Mouse (Mus musculus): ENCODE data around the gene G6pc3. TPM values are rescaled to one million over a fixed set of nuclear protein-coding genes. Genes with fewer than 3 reads are reported as not detected.

The G6pc3 gene
- polyA plus RNA-seq, 1 experiment = 33.0 TPM

- no peaks in the 10 kb centered on the region for H3K4me1 ChIP-seq (ENCODE audit: control insufficient read depth, insufficient read depth, low read length)
- no peak for TF ChIP-seq CTCF (IDR thresholded peaks at IDR 0.05; ENCODE audit: low read depth, low read length)
- no peak for TF ChIP-seq EP300 (IDR thresholded peaks at IDR 0.05; ENCODE audit: insufficient read depth, low read depth, low read length)
- TF ChIP-seq POLR2A (IDR thresholded peaks at IDR 0.05; ENCODE audit: insufficient read depth, low read length) = no peak
Observed at GRCm38 (mm10) chr11:102236022-102236421, 46.6 kb downstream of the G6pc3 start.

GRCm38 (mm10) chr11:102240636-102241035 is 51.2 kb downstream of the G6pc3 start:
- no peaks in the 10 kb centered on the region for H3K9me3 ChIP-seq (replicated peaks; ENCODE audit: control insufficient read depth, insufficient read depth, low read length, poor library complexity, severe bottlenecking)
- H3K4me3 ChIP-seq (ENCODE audit: low read depth, low read length) = no peak overlapping the region
- no peak overlapping the region for H3K9ac ChIP-seq (ENCODE audit: low read depth, poor library complexity, severe bottlenecking)
- TF ChIP-seq POLR2A (IDR thresholded peaks at IDR 0.05; ENCODE audit: insufficient read depth, low read length) = no peak
- TF ChIP-seq EP300 (IDR thresholded peaks at IDR 0.05; ENCODE audit: insufficient read depth, low read depth, low read length) = no peak
- no peak for TF ChIP-seq CTCF (IDR thresholded peaks at IDR 0.05; ENCODE audit: low read depth, low read length)
- no peaks in the 10 kb centered on the region for H3K27me3 ChIP-seq (ENCODE audit: control insufficient read depth, insufficient read depth, low read length, poor library complexity, severe bottlenecking)
- H3K27ac ChIP-seq (ENCODE audit: insufficient read depth, low read length) = no peak overlapping the region
- no peaks in the 10 kb centered on the region for H3K4me1 ChIP-seq (ENCODE audit: control insufficient read depth, insufficient read depth, low read length)
- H3K36me3 ChIP-seq (ENCODE audit: control insufficient read depth, insufficient read depth, low read length, poor library complexity, severe bottlenecking) = no peaks in the 10 kb centered on the region

More at GRCm38 (mm10) chr11:102236022-102236421, 46.6 kb downstream of the G6pc3 start:
- Histone ChIP-seq H3K27ac (ENCODE audit: insufficient read depth, low read length) (no peak overlapping the region), H3K36me3 (ENCODE audit: control insufficient read depth, insufficient read depth, low read length, poor library complexity, severe bottlenecking) (no peaks in the 10 kb centered on the region), H3K9me3 (replicated peaks; ENCODE audit: control insufficient read depth, insufficient read depth, low read length, poor library complexity, severe bottlenecking) (no peaks in the 10 kb centered on the region), H3K27me3 (ENCODE audit: control insufficient read depth, insufficient read depth, low read length, poor library complexity, severe bottlenecking) (no peaks in the 10 kb centered on the region), H3K4me3 (ENCODE audit: low read depth, low read length) (no peak overlapping the region), H3K9ac (ENCODE audit: low read depth, poor library complexity, severe bottlenecking) (no peak overlapping the region)

GRCm38 (mm10) chr11:102241246-102241645 is 51.8 kb downstream of the G6pc3 start:
- no peak overlapping the region for H3K4me3 ChIP-seq (ENCODE audit: low read depth, low read length)
- H3K9ac ChIP-seq (ENCODE audit: low read depth, poor library complexity, severe bottlenecking) = no peak overlapping the region
- no peaks in the 10 kb centered on the region for H3K4me1 ChIP-seq (ENCODE audit: control insufficient read depth, insufficient read depth, low read length)
- H3K27me3 ChIP-seq (ENCODE audit: control insufficient read depth, insufficient read depth, low read length, poor library complexity, severe bottlenecking) = no peaks in the 10 kb centered on the region
- H3K27ac ChIP-seq (ENCODE audit: insufficient read depth, low read length) = no peak overlapping the region
- no peaks in the 10 kb centered on the region for H3K9me3 ChIP-seq (replicated peaks; ENCODE audit: control insufficient read depth, insufficient read depth, low read length, poor library complexity, severe bottlenecking)
- no peaks in the 10 kb centered on the region for H3K36me3 ChIP-seq (ENCODE audit: control insufficient read depth, insufficient read depth, low read length, poor library complexity, severe bottlenecking)
- no peak for TF ChIP-seq CTCF (IDR thresholded peaks at IDR 0.05; ENCODE audit: low read depth, low read length)
- no peak for TF ChIP-seq EP300 (IDR thresholded peaks at IDR 0.05; ENCODE audit: insufficient read depth, low read depth, low read length)
- no peak for TF ChIP-seq POLR2A (IDR thresholded peaks at IDR 0.05; ENCODE audit: insufficient read depth, low read length)

GRCm38 (mm10) chr11:102241874-102242273 is 52.5 kb downstream of the G6pc3 start:
- H3K36me3 ChIP-seq (ENCODE audit: control insufficient read depth, insufficient read depth, low read length, poor library complexity, severe bottlenecking) = no peaks in the 10 kb centered on the region
- H3K9me3 ChIP-seq (replicated peaks; ENCODE audit: control insufficient read depth, insufficient read depth, low read length, poor library complexity, severe bottlenecking) = no peaks in the 10 kb centered on the region
- no peak for TF ChIP-seq EP300 (IDR thresholded peaks at IDR 0.05; ENCODE audit: insufficient read depth, low read depth, low read length)
- TF ChIP-seq POLR2A (IDR thresholded peaks at IDR 0.05; ENCODE audit: insufficient read depth, low read length) = no peak
- TF ChIP-seq CTCF (IDR thresholded peaks at IDR 0.05; ENCODE audit: low read depth, low read length) = peak; percentile 20
- H3K4me1 ChIP-seq (ENCODE audit: control insufficient read depth, insufficient read depth, low read length) = no peaks in the 10 kb centered on the region
- no peaks in the 10 kb centered on the region for H3K27me3 ChIP-seq (ENCODE audit: control insufficient read depth, insufficient read depth, low read length, poor library complexity, severe bottlenecking)
- no peak overlapping the region for H3K27ac ChIP-seq (ENCODE audit: insufficient read depth, low read length)
- no peak overlapping the region for H3K4me3 ChIP-seq (ENCODE audit: low read depth, low read length)
- no peak overlapping the region for H3K9ac ChIP-seq (ENCODE audit: low read depth, poor library complexity, severe bottlenecking)

Other genes with a start within 250 kb of the G6pc3 start
- gene Sost, start 222.6 kb upstream of the G6pc3 start, polyA plus RNA-seq (2011; ENCODE audit: insufficient read depth, insufficient read length, low read depth, missing spikeins) = not detected in 2 replicates
- gene Cfap97d1, start 205.3 kb upstream of the G6pc3 start, polyA plus RNA-seq (2011; ENCODE audit: insufficient read depth, insufficient read length, low read depth, missing spikeins) = not detected in 2 replicates
- gene Dusp3, start 202.6 kb upstream of the G6pc3 start, polyA plus RNA-seq (2011; ENCODE audit: insufficient read depth, insufficient read length, low read depth, missing spikeins) = 11.9 and 13.3 TPM in 2 replicates
- 3.8 and 6.3 TPM in 2 replicates for gene Mpp3, start 161.2 kb upstream of the G6pc3 start, polyA plus RNA-seq (2011; ENCODE audit: insufficient read depth, insufficient read length, low read depth, missing spikeins)
- gene Cd300lg, start 148.1 kb upstream of the G6pc3 start, polyA plus RNA-seq (2011; ENCODE audit: insufficient read depth, insufficient read length, low read depth, missing spikeins) = not detected in 2 replicates
- 3.4 and 3.6 TPM in 2 replicates for gene Mpp2, start 101.1 kb upstream of the G6pc3 start, polyA plus RNA-seq (2011; ENCODE audit: insufficient read depth, insufficient read length, low read depth, missing spikeins)
- gene Ppy, start 88.3 kb upstream of the G6pc3 start, polyA plus RNA-seq (2011; ENCODE audit: insufficient read depth, insufficient read length, low read depth, missing spikeins) = not detected in 2 replicates
- not detected in 2 replicates for gene Pyy, start 81.8 kb upstream of the G6pc3 start, polyA plus RNA-seq (2011; ENCODE audit: insufficient read depth, insufficient read length, low read depth, missing spikeins)
- gene Nags, start 44.1 kb upstream of the G6pc3 start, polyA plus RNA-seq (2011; ENCODE audit: insufficient read depth, insufficient read length, low read depth, missing spikeins) = 0.65 TPM in 1 of 2 replicates, not detected in the other
- 22.3 and 24.5 TPM in 2 replicates for gene Tmem101, start 33.2 kb upstream of the G6pc3 start, polyA plus RNA-seq (2011; ENCODE audit: insufficient read depth, insufficient read length, low read depth, missing spikeins)
- gene Lsm12, start 4.3 kb upstream of the G6pc3 start, polyA plus RNA-seq (2011; ENCODE audit: insufficient read depth, insufficient read length, low read depth, missing spikeins) = 137 and 146 TPM in 2 replicates
- gene Hdac5, start 40.5 kb downstream of the G6pc3 start, polyA plus RNA-seq (2011; ENCODE audit: insufficient read depth, insufficient read length, low read depth, missing spikeins) = 41.2 and 42.4 TPM in 2 replicates
- gene BC030867, start 59.3 kb downstream of the G6pc3 start, polyA plus RNA-seq (2011; ENCODE audit: insufficient read depth, insufficient read length, low read depth, missing spikeins) = 32.5 and 34.0 TPM in 2 replicates
- 0.70 and 2.3 TPM in 2 replicates for gene Asb16, start 79.1 kb downstream of the G6pc3 start, polyA plus RNA-seq (2011; ENCODE audit: insufficient read depth, insufficient read length, low read depth, missing spikeins)
- gene Tmub2, start 95.3 kb downstream of the G6pc3 start, polyA plus RNA-seq (2011; ENCODE audit: insufficient read depth, insufficient read length, low read depth, missing spikeins) = 19.7 and 20.0 TPM in 2 replicates
- 44.3 and 50.3 TPM in 2 replicates for gene Atxn7l3, start 107.0 kb downstream of the G6pc3 start, polyA plus RNA-seq (2011; ENCODE audit: insufficient read depth, insufficient read length, low read depth, missing spikeins)
- gene Ubtf, start 130.1 kb downstream of the G6pc3 start, polyA plus RNA-seq (2011; ENCODE audit: insufficient read depth, insufficient read length, low read depth, missing spikeins) = 81.7 and 82.0 TPM in 2 replicates
- gene Slc4a1, start 176.6 kb downstream of the G6pc3 start, polyA plus RNA-seq (2011; ENCODE audit: insufficient read depth, insufficient read length, low read depth, missing spikeins) = 0.48 and 0.53 TPM in 2 replicates
- gene Rundc3a, start 203.8 kb downstream of the G6pc3 start, polyA plus RNA-seq (2011; ENCODE audit: insufficient read depth, insufficient read length, low read depth, missing spikeins) = 7.0 and 9.5 TPM in 2 replicates
- gene Slc25a39, start 218.3 kb downstream of the G6pc3 start, polyA plus RNA-seq (2011; ENCODE audit: insufficient read depth, insufficient read length, low read depth, missing spikeins) = 284 and 342 TPM in 2 replicates
- 68.4 and 88.3 TPM in 2 replicates for gene Grn, start 240.7 kb downstream of the G6pc3 start, polyA plus RNA-seq (2011; ENCODE audit: insufficient read depth, insufficient read length, low read depth, missing spikeins)

All from ES-Bruce4 (cell line).